Mouse (Mus musculus) liver, postnatal 0 days (tissue): ENCODE measurements around the gene Rpl10a.

Source experiments
- CTCF ChIP-seq: sonication (generic); IDR thresholded peaks from 2 replicates; pipeline ENCODE4 v1.5.1; 2016; ENCODE audit warnings: antibody characterized with exemption, low read depth
- EP300 ChIP-seq: IDR thresholded peaks from 2 replicates; pipeline ENCODE4 v1.6.1; 2016; ENCODE audit warnings: antibody characterized with exemption, low read depth, mild to moderate bottlenecking

DNA sequence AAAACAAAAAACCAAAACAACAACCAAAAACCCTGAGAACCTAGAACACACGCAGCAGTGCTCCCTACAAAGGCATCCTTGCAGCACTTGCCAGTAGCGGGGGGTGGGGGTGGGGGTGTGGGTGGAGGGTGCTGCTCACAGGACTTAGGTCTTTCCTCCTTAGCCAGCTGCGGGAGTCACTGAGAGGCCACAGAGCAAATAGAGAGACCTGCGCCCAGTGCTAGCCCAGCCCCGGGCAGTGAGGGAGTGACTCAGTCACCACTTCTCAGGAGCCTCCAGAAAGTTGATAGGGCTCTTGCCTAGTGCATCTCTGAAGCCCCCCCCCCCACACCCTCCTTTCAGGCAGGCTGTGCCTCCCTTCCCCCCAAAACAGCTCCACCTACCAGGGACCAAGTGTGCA, 40.8 kb downstream of the Rpl10a start:
- TF ChIP-seq EP300 (no peak), CTCF (no peak)
